Mouse (Mus musculus): ENCODE measurements around the gene Fbxo7. TPM values are rescaled to one million over a fixed set of nuclear protein-coding genes. Genes with fewer than 3 reads are reported as not detected.
A peak's percentile ranks its signal among the peaks of the same experiment; 100 is the strongest.

Gene Fbxo7
- polyA plus RNA-seq, 2 experiments = 42.1 to 67.2 TPM

DNA sequence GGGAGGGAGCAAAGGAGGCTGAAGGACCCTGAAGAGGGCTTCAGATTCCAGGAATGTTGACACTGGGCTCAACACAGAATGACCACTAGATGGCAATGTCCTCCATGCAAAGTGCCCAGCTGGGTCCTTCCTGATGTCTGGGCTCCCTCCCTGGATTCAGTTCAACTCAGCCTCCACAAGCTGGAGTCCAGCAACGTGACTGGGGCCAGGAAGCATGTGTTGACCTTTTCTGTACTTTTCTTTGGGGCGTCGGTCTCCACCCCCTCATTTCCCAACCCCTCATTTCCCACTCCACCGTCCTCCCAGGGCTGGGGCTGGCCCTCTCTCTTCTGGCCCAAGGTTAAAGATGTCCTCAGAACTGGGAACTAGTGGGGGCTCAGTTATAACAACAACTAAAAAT, 43.2 kb downstream of the Fbxo7 start:
- H3K4me1 ChIP-seq (replicated peaks; ENCODE audit: control insufficient read depth in 2 of 2, insufficient read depth in 2 of 2, low read length in 1 of 2) = no peaks in the 10 kb centered on the region

GRCm38 (mm10) chr10:86065661-86066060, 43.9 kb downstream of the Fbxo7 start:
- ATAC-seq (ENCODE audit: insufficient read depth) = no peak
- TF ChIP-seq CTCF (IDR thresholded peaks at IDR 0.05; ENCODE audit: low read depth) (no peak), EP300 (IDR thresholded peaks at IDR 0.05; ENCODE audit: low read depth) (no peak)
- no peak overlapping the region for H3K4me2 ChIP-seq (ENCODE audit: low read depth)
- H3K9ac ChIP-seq (replicated peaks) = no peak overlapping the region
- H3K27me3 ChIP-seq (ENCODE audit: control insufficient read depth, insufficient read depth, low read length) = no peaks in the 10 kb centered on the region
- no peak for DNase-seq (ENCODE audit: low read depth in 3 of 3, low spot score in 3 of 3)
- H3K36me3 ChIP-seq (replicated peaks; ENCODE audit: control insufficient read depth, insufficient read depth, low read depth) = no peaks in the 10 kb centered on the region
- H3K4me1 ChIP-seq (replicated peaks; ENCODE audit: control insufficient read depth in 2 of 2, insufficient read depth in 2 of 2, low read length in 1 of 2) = no peaks in the 10 kb centered on the region
- no peak overlapping the region for H3K4me3 ChIP-seq (ENCODE audit: insufficient read depth in 1 of 2, low read depth in 2 of 2, low read length in 2 of 2)
- no peak overlapping the region for H3K27ac ChIP-seq
- no peaks in the 10 kb centered on the region for H3K9me3 ChIP-seq (ENCODE audit: control insufficient read depth, low read length)
- whole genome bisulfite sequencing (ENCODE audit: insufficient replicate concordance) = 36% methylated on average over 1 of the region's 1 CpGs

More for the DNA sequence above, 43.2 kb downstream of the Fbxo7 start:
- H3K27me3 ChIP-seq (ENCODE audit: control insufficient read depth, insufficient read depth, low read length) = no peaks in the 10 kb centered on the region
- H3K4me3 ChIP-seq (ENCODE audit: insufficient read depth in 1 of 2, low read depth in 2 of 2, low read length in 2 of 2) = no peak overlapping the region
- TF ChIP-seq CTCF (IDR thresholded peaks at IDR 0.05; ENCODE audit: low read depth) (peak; percentile 96), EP300 (IDR thresholded peaks at IDR 0.05; ENCODE audit: low read depth) (no peak)
- H3K36me3 ChIP-seq (replicated peaks; ENCODE audit: control insufficient read depth, insufficient read depth, low read depth) = no peaks in the 10 kb centered on the region
- DNase-seq (ENCODE audit: low read depth in 3 of 3, low spot score in 3 of 3) = peak; percentile 19 to 26 (median 19)
- 14% methylated on average over 4 of the region's 4 CpGs for WGBS (ENCODE audit: insufficient replicate concordance)
- no peaks in the 10 kb centered on the region for H3K9me3 ChIP-seq (ENCODE audit: control insufficient read depth, low read length)
- no peak overlapping the region for H3K4me2 ChIP-seq (ENCODE audit: low read depth)
- ATAC-seq (ENCODE audit: insufficient read depth) = peak; percentile 53
- H3K27ac ChIP-seq = no peak overlapping the region
- H3K9ac ChIP-seq (replicated peaks) = no peak overlapping the region

GRCm38 (mm10) chr10:86066651-86067050, 44.9 kb downstream of the Fbxo7 start:
- no peak overlapping the region for H3K27ac ChIP-seq
- no peaks in the 10 kb centered on the region for H3K36me3 ChIP-seq (replicated peaks; ENCODE audit: control insufficient read depth, insufficient read depth, low read depth)
- H3K27me3 ChIP-seq (ENCODE audit: control insufficient read depth, insufficient read depth, low read length) = no peaks in the 10 kb centered on the region
- H3K9ac ChIP-seq (replicated peaks) = no peak overlapping the region
- no peaks in the 10 kb centered on the region for H3K4me1 ChIP-seq (replicated peaks; ENCODE audit: control insufficient read depth in 2 of 2, insufficient read depth in 2 of 2, low read length in 1 of 2)
- no peak overlapping the region for H3K4me2 ChIP-seq (ENCODE audit: low read depth)
- TF ChIP-seq EP300 (IDR thresholded peaks at IDR 0.05; ENCODE audit: low read depth) (no peak), CTCF (IDR thresholded peaks at IDR 0.05; ENCODE audit: low read depth) (no peak)
- no peaks in the 10 kb centered on the region for H3K9me3 ChIP-seq (ENCODE audit: control insufficient read depth, low read length)
- 63% methylated on average over 5 of the region's 5 CpGs for WGBS (ENCODE audit: insufficient replicate concordance)
- DNase-seq (ENCODE audit: low read depth in 3 of 3, low spot score in 3 of 3) (no peak), ATAC-seq (ENCODE audit: insufficient read depth) (no peak)
- H3K4me3 ChIP-seq (ENCODE audit: insufficient read depth in 1 of 2, low read depth in 2 of 2, low read length in 2 of 2) = no peak overlapping the region

- no peak overlapping the region for H3K9ac ChIP-seq (replicated peaks)
- ATAC-seq (ENCODE audit: insufficient read depth) (no peak), DNase-seq (ENCODE audit: low read depth in 3 of 3, low spot score in 3 of 3) (no peak)
- H3K4me2 ChIP-seq (ENCODE audit: low read depth) = no peak overlapping the region
- no peak overlapping the region for H3K4me3 ChIP-seq (ENCODE audit: insufficient read depth in 1 of 2, low read depth in 2 of 2, low read length in 2 of 2)
- H3K27me3 ChIP-seq (ENCODE audit: control insufficient read depth, insufficient read depth, low read length) = no peaks in the 10 kb centered on the region
- no peaks in the 10 kb centered on the region for H3K36me3 ChIP-seq (replicated peaks; ENCODE audit: control insufficient read depth, insufficient read depth, low read depth)
- H3K9me3 ChIP-seq (ENCODE audit: control insufficient read depth, low read length) = no peaks in the 10 kb centered on the region
- WGBS (ENCODE audit: insufficient replicate concordance) = 55% methylated on average over 10 of the region's 10 CpGs
- TF ChIP-seq CTCF (IDR thresholded peaks at IDR 0.05; ENCODE audit: low read depth) (no peak), EP300 (IDR thresholded peaks at IDR 0.05; ENCODE audit: low read depth) (no peak)
- H3K4me1 ChIP-seq (replicated peaks; ENCODE audit: control insufficient read depth in 2 of 2, insufficient read depth in 2 of 2, low read length in 1 of 2) = no peaks in the 10 kb centered on the region
- no peak overlapping the region for H3K27ac ChIP-seq
Observed at GRCm38 (mm10) chr10:86067911-86068310, 46.1 kb downstream of the Fbxo7 start.

DNA sequence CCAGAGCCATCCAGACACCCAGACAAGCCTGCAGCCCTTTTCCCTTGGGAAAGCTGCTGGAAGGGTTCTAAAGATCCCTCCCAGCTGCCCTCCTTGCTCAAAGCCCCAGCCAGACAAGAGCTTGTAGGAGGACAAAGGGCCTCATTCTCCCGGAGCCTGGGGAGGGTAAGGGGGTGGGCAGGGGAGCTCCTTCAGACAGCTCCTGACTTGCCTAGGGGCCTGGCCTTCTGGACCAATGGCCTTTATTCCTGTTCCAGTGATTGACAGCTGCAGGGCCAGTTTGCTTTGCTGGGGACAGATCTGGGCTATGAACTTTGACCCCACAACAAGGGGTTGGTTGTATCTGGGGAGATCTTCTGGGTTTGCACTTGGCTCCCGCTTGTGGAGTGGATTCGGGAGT, 47.6 kb downstream of the Fbxo7 start:
- Histone ChIP-seq H3K27ac (no peak overlapping the region), H3K9ac (replicated peaks) (no peak overlapping the region), H3K27me3 (ENCODE audit: control insufficient read depth, insufficient read depth, low read length) (no peaks in the 10 kb centered on the region), H3K4me3 (ENCODE audit: insufficient read depth in 1 of 2, low read depth in 2 of 2, low read length in 2 of 2) (no peak overlapping the region), H3K36me3 (replicated peaks; ENCODE audit: control insufficient read depth, insufficient read depth, low read depth) (no peaks in the 10 kb centered on the region), H3K9me3 (ENCODE audit: control insufficient read depth, low read length) (no peaks in the 10 kb centered on the region), H3K4me2 (ENCODE audit: low read depth) (no peak overlapping the region), H3K4me1 (replicated peaks; ENCODE audit: control insufficient read depth in 2 of 2, insufficient read depth in 2 of 2, low read length in 1 of 2) (no peaks in the 10 kb centered on the region)
- no peak for ATAC-seq (ENCODE audit: insufficient read depth)
- no peak for DNase-seq (ENCODE audit: low read depth in 3 of 3, low spot score in 3 of 3)
- TF ChIP-seq CTCF (IDR thresholded peaks at IDR 0.05; ENCODE audit: low read depth) = no peak
- WGBS (ENCODE audit: insufficient replicate concordance) = 59% methylated on average over 3 of the region's 3 CpGs
